Mouse (Mus musculus): ENCODE measurements around the gene Smarcb1. TPM values are rescaled to one million over a fixed set of nuclear protein-coding genes. Genes with fewer than 3 reads are reported as not detected.

The Smarcb1 gene
- polyA plus RNA-seq, 1 experiment from 2014 or later: 103 TPM

GRCm38 (mm10) chr10:75853452-75853851 lies 68.0 kb downstream of the Smarcb1 start:
- Histone ChIP-seq H3K27ac (replicated peaks in 1 of 2; ENCODE audit: control insufficient read depth in 1 of 2, insufficient read depth in 1 of 2, low read depth in 2 of 2, low read length in 2 of 2) (no peak overlapping the region), H3K4me2 (ENCODE audit: low read length) (no peak overlapping the region), H3K9me3 (ENCODE audit: control insufficient read depth, low read length) (no peaks in the 10 kb centered on the region), H3K4me3 (ENCODE audit: control insufficient read depth in 1 of 2, insufficient read depth in 1 of 2, low read depth in 1 of 2, low read length in 2 of 2) (no peak overlapping the region), H3K9ac (ENCODE audit: low read length) (no peak overlapping the region), H3K36me3 (ENCODE audit: control insufficient read depth, insufficient read depth, low read length) (peaks cover 22% of the 10 kb centered on the region), H3K27me3 (ENCODE audit: control insufficient read depth, insufficient read depth, low read length) (no peaks in the 10 kb centered on the region), H3K4me1 (ENCODE audit: control insufficient read depth in 2 of 2, insufficient read depth in 2 of 2, low read length in 2 of 2) (peaks cover 6% of the 10 kb centered on the region in 2 experiments)
- ATAC-seq (ENCODE audit: insufficient number of reproducible peaks, insufficient read depth, low FRiP score, low read depth): no peak
- WGBS: 23% methylated on average over 10 of the region's 10 CpGs

- H3K36me3 ChIP-seq (ENCODE audit: control insufficient read depth, insufficient read depth, low read length): peaks cover 14% of the 10 kb centered on the region
- H3K9ac ChIP-seq (ENCODE audit: low read length): no peak overlapping the region
- H3K4me3 ChIP-seq (ENCODE audit: control insufficient read depth in 1 of 2, insufficient read depth in 1 of 2, low read depth in 1 of 2, low read length in 2 of 2): no peak overlapping the region
- no peak overlapping the region for H3K27ac ChIP-seq (replicated peaks in 1 of 2; ENCODE audit: control insufficient read depth in 1 of 2, insufficient read depth in 1 of 2, low read depth in 2 of 2, low read length in 2 of 2)
- WGBS: 96% methylated on average over 12 of the region's 12 CpGs
- H3K4me2 ChIP-seq (ENCODE audit: low read length): no peak overlapping the region
- peaks cover 0 to under 1% of the 10 kb centered on the region in 2 experiments; a peak in 2 of 4 replicates for H3K4me1 ChIP-seq (ENCODE audit: control insufficient read depth in 2 of 2, insufficient read depth in 2 of 2, low read length in 2 of 2)
- H3K27me3 ChIP-seq (ENCODE audit: control insufficient read depth, insufficient read depth, low read length): no peaks in the 10 kb centered on the region
- H3K9me3 ChIP-seq (ENCODE audit: control insufficient read depth, low read length): no peaks in the 10 kb centered on the region
- ATAC-seq (ENCODE audit: insufficient number of reproducible peaks, insufficient read depth, low FRiP score, low read depth): no peak
Measured at GRCm38 (mm10) chr10:75852539-75853125, 68.8 kb downstream of the Smarcb1 start.

GRCm38 (mm10) chr10:75851681-75852080 lies 69.7 kb downstream of the Smarcb1 start:
- no peak overlapping the region for H3K4me3 ChIP-seq (ENCODE audit: control insufficient read depth in 1 of 2, insufficient read depth in 1 of 2, low read depth in 1 of 2, low read length in 2 of 2)
- H3K4me1 ChIP-seq (ENCODE audit: control insufficient read depth in 2 of 2, insufficient read depth in 2 of 2, low read length in 2 of 2): no peaks in the 10 kb centered on the region
- no peak for ATAC-seq (ENCODE audit: insufficient number of reproducible peaks, insufficient read depth, low FRiP score, low read depth)
- no peaks in the 10 kb centered on the region for H3K27me3 ChIP-seq (ENCODE audit: control insufficient read depth, insufficient read depth, low read length)
- no peaks in the 10 kb centered on the region for H3K9me3 ChIP-seq (ENCODE audit: control insufficient read depth, low read length)
- peaks cover 4% of the 10 kb centered on the region; the same call in 1 of the 2 replicates for H3K36me3 ChIP-seq (ENCODE audit: control insufficient read depth, insufficient read depth, low read length)
- no peak overlapping the region for H3K9ac ChIP-seq (ENCODE audit: low read length)
- H3K4me2 ChIP-seq (ENCODE audit: low read length): no peak overlapping the region
- 47% methylated on average over 3 of the region's 3 CpGs for WGBS
- H3K27ac ChIP-seq (replicated peaks in 1 of 2; ENCODE audit: control insufficient read depth in 1 of 2, insufficient read depth in 1 of 2, low read depth in 2 of 2, low read length in 2 of 2): no peak overlapping the region

- Histone ChIP-seq H3K27me3 (ENCODE audit: control insufficient read depth, insufficient read depth, low read length) (no peaks in the 10 kb centered on the region), H3K4me3 (ENCODE audit: control insufficient read depth in 1 of 2, insufficient read depth in 1 of 2, low read depth in 1 of 2, low read length in 2 of 2) (no peak overlapping the region), H3K4me2 (ENCODE audit: low read length) (no peak overlapping the region), H3K4me1 (ENCODE audit: control insufficient read depth in 2 of 2, insufficient read depth in 2 of 2, low read length in 2 of 2) (no peaks in the 10 kb centered on the region), H3K9me3 (ENCODE audit: control insufficient read depth, low read length) (no peaks in the 10 kb centered on the region), H3K27ac (replicated peaks in 1 of 2; ENCODE audit: control insufficient read depth in 1 of 2, insufficient read depth in 1 of 2, low read depth in 2 of 2, low read length in 2 of 2) (no peak overlapping the region), H3K36me3 (ENCODE audit: control insufficient read depth, insufficient read depth, low read length) (0 out of 2 replicates have a peak, but pooled peaks cover under 1% of the 10 kb centered on the region), H3K9ac (ENCODE audit: low read length) (no peak overlapping the region)
- 4% methylated on average over 6 of the region's 6 CpGs for WGBS
- ATAC-seq (ENCODE audit: insufficient number of reproducible peaks, insufficient read depth, low FRiP score, low read depth): no peak
Measured at GRCm38 (mm10) chr10:75851076-75851475, 70.3 kb downstream of the Smarcb1 start.

- H3K27me3 ChIP-seq (ENCODE audit: control insufficient read depth, insufficient read depth, low read length): no peaks in the 10 kb centered on the region
- WGBS: 20% methylated on average over 3 of the region's 3 CpGs
- ATAC-seq (ENCODE audit: insufficient number of reproducible peaks, insufficient read depth, low FRiP score, low read depth): no peak
- no peak overlapping the region for H3K9ac ChIP-seq (ENCODE audit: low read length)
- H3K4me1 ChIP-seq (ENCODE audit: control insufficient read depth in 2 of 2, insufficient read depth in 2 of 2, low read length in 2 of 2): no peaks in the 10 kb centered on the region
- H3K27ac ChIP-seq (replicated peaks in 1 of 2; ENCODE audit: control insufficient read depth in 1 of 2, insufficient read depth in 1 of 2, low read depth in 2 of 2, low read length in 2 of 2): no peak overlapping the region
- no peaks in the 10 kb centered on the region for H3K36me3 ChIP-seq (ENCODE audit: control insufficient read depth, insufficient read depth, low read length)
- no peak overlapping the region for H3K4me2 ChIP-seq (ENCODE audit: low read length)
- H3K9me3 ChIP-seq (ENCODE audit: control insufficient read depth, low read length): no peaks in the 10 kb centered on the region
- H3K4me3 ChIP-seq (ENCODE audit: control insufficient read depth in 1 of 2, insufficient read depth in 1 of 2, low read depth in 1 of 2, low read length in 2 of 2): no peak overlapping the region
Measured at GRCm38 (mm10) chr10:75848382-75848781, 73.0 kb downstream of the Smarcb1 start.

Other genes starting within 250 kb of the Smarcb1 start
- 27.0 and 30.8 TPM in 2 replicates for gene Cabin1, start 157.3 kb downstream of the Smarcb1 start, polyA plus RNA-seq (2014; fragmentation: Nextera tagmentation; extraction: Ambion mirVana)
- gene Ddt, start 148.2 kb downstream of the Smarcb1 start, polyA plus RNA-seq (2014; fragmentation: Nextera tagmentation; extraction: Ambion mirVana): 35.9 and 37.5 TPM in 2 replicates
- not detected in 2 replicates for gene Gm20441, start 140.7 kb downstream of the Smarcb1 start, polyA plus RNA-seq (2014; fragmentation: Nextera tagmentation; extraction: Ambion mirVana)
- 3.2 and 5.0 TPM in 2 replicates for gene Gstt3, start 140.2 kb downstream of the Smarcb1 start, polyA plus RNA-seq (2014; fragmentation: Nextera tagmentation; extraction: Ambion mirVana)
- 8.6 and 13.5 TPM in 2 replicates for gene Gstt1, start 123.0 kb downstream of the Smarcb1 start, polyA plus RNA-seq (2014; fragmentation: Nextera tagmentation; extraction: Ambion mirVana)
- gene Gstt4, start 99.1 kb downstream of the Smarcb1 start, polyA plus RNA-seq (2014; fragmentation: Nextera tagmentation; extraction: Ambion mirVana): not detected in 2 replicates
- 12.6 and 13.5 TPM in 2 replicates for gene Gstt2, start 84.2 kb downstream of the Smarcb1 start, polyA plus RNA-seq (2014; fragmentation: Nextera tagmentation; extraction: Ambion mirVana)
- gene Mif, start 61.4 kb downstream of the Smarcb1 start, polyA plus RNA-seq (2014; fragmentation: Nextera tagmentation; extraction: Ambion mirVana): 2,486 and 2,703 TPM in 2 replicates
- 1.1 and 1.7 TPM in 2 replicates for gene Derl3, start 28.2 kb downstream of the Smarcb1 start, polyA plus RNA-seq (2014; fragmentation: Nextera tagmentation; extraction: Ambion mirVana)
- gene Chchd10, start 11.5 kb upstream of the Smarcb1 start, polyA plus RNA-seq (2014; fragmentation: Nextera tagmentation; extraction: Ambion mirVana): 647 and 682 TPM in 2 replicates
- gene Mmp11, start 14.9 kb upstream of the Smarcb1 start, polyA plus RNA-seq (2014; fragmentation: Nextera tagmentation; extraction: Ambion mirVana): 23.4 and 25.1 TPM in 2 replicates
- 0.28 and 0.57 TPM in 2 replicates for gene Gm867, start 19.1 kb upstream of the Smarcb1 start, polyA plus RNA-seq (2014; fragmentation: Nextera tagmentation; extraction: Ambion mirVana)
- 0.46 and 0.58 TPM in 2 replicates for gene Vpreb3, start 21.4 kb upstream of the Smarcb1 start, polyA plus RNA-seq (2014; fragmentation: Nextera tagmentation; extraction: Ambion mirVana)
- not detected in 2 replicates for gene Gm5134, start 32.9 kb upstream of the Smarcb1 start, polyA plus RNA-seq (2014; fragmentation: Nextera tagmentation; extraction: Ambion mirVana)
- 13.6 and 14.7 TPM in 2 replicates for gene Zfp280b, start 111.0 kb upstream of the Smarcb1 start, polyA plus RNA-seq (2014; fragmentation: Nextera tagmentation; extraction: Ambion mirVana)
- not detected in 2 replicates for gene Slc5a4b, start 189.3 kb upstream of the Smarcb1 start, polyA plus RNA-seq (2014; fragmentation: Nextera tagmentation; extraction: Ambion mirVana)
- gene Slc5a4a, start 225.8 kb upstream of the Smarcb1 start, polyA plus RNA-seq (2014; fragmentation: Nextera tagmentation; extraction: Ambion mirVana): not detected in 2 replicates